Mouse (Mus musculus) kidney, postnatal 0 days (tissue): ENCODE data around the gene Fuz. TPM values are rescaled to one million over a fixed set of nuclear protein-coding genes. Genes with fewer than 3 reads are reported as not detected.

ENCODE experiments used
- ATAC-seq: fragments of 200-750 bp; cut with Nextera tagmentation; replicated peaks from 2 replicates; pipeline ENCODE4 v1.8.0; 2017; ENCODE audit warnings: low read depth, moderate number of reproducible peaks, moderate TSS enrichment, moderate library complexity; ENCODE audit not compliant: low FRiP score
- DNase-seq: peaks from one replicate; pipeline ENCODE4 v3.0.0-alpha.2; 2016; ENCODE audit warnings: low spot score
- H3K27ac ChIP-seq: fragments of 300-500 bp; sonication (generic); 2 replicates; pipeline ENCODE4 v1.5.1; 2014; ENCODE audit warnings: mild to moderate bottlenecking
- H3K27me3 ChIP-seq: fragments of 300-500 bp; sonication (generic); 2 replicates; pipeline ENCODE4 v1.6.1; 2014; ENCODE audit warnings: low read length, mixed read lengths; ENCODE audit not compliant: insufficient read depth
- H3K36me3 ChIP-seq: fragments of 300-500 bp; sonication (generic); 2 replicates; pipeline ENCODE4 v1.6.1; 2014; ENCODE audit warnings: low read length, mixed read lengths; ENCODE audit not compliant: insufficient read depth
- H3K4me1 ChIP-seq: fragments of 300-500 bp; sonication (generic); replicated peaks from 2 replicates; pipeline ENCODE4 v1.6.1; 2014; ENCODE audit warnings: antibody characterized with exemption, low read length, mixed read lengths; ENCODE audit not compliant: insufficient read depth
- H3K4me2 ChIP-seq: fragments of 300-500 bp; sonication (generic); 2 replicates; pipeline ENCODE4 v1.6.1; 2014; ENCODE audit warnings: mild to moderate bottlenecking, low read length, moderate library complexity, mixed read lengths
- H3K4me3 ChIP-seq: fragments of 300-500 bp; sonication (generic); replicated peaks from 2 replicates; pipeline ENCODE4 v1.5.1; 2014; ENCODE audit warnings: low read depth, low read length
- H3K9ac ChIP-seq: fragments of 300-500 bp; sonication (generic); 2 replicates; pipeline ENCODE4 v1.6.1; 2014; ENCODE audit warnings: low read depth, low read length
- H3K9me3 ChIP-seq: fragments of 300-500 bp; sonication (generic); replicated peaks from 2 replicates; pipeline ENCODE4 v1.6.1; 2016; ENCODE audit warnings: low read length, inconsistent platforms, mixed read lengths
- CTCF ChIP-seq: IDR thresholded peaks from 2 replicates; pipeline ENCODE4 v1.5.1; 2016; ENCODE audit warnings: antibody characterized with exemption, low read depth, mild to moderate bottlenecking, moderate library complexity
- WGBS: fragments of 180-500 bp; shearing (Covaris S2); extraction: QIAGEN DNeasy Blood & Tissue Kit; methylation state at CpG from one replicate; pipeline ENCODE4 v1.1.7; 2014; 5-methylcytosine and 5-hydroxymethylcytosine counted together
- polyA plus RNA-seq: library from polyadenylated mRNA; unstranded; fragments of >200 nt; fragmentation: Nextera tagmentation; extraction: Ambion mirVana; gene quantifications from 2 replicates; pipeline ENCODE4 v1.2.1, GENCODE M21; 2015

Fuz gene
- polyA plus RNA-seq, 1 experiment from 2014 or later = 21.1 TPM

GRCm38 (mm10) chr7:44850789-44851624 lies 44.9 kb upstream of the Fuz start:
- Histone ChIP-seq H3K27me3 (no peaks in the 10 kb centered on the region), H3K4me2 (peak overlapping the region; percentile 75), H3K9ac (peak overlapping the region; percentile 78), H3K36me3 (peaks cover 6% of the 10 kb centered on the region; the same call in 1 of the 2 replicates), H3K4me1 (peaks cover 28% of the 10 kb centered on the region), H3K4me3 (peak overlapping the region; percentile 73), H3K27ac (peak overlapping the region; percentile 97), H3K9me3 (no peaks in the 10 kb centered on the region)
- no peak for DNase-seq
- ATAC-seq = no peak
- TF ChIP-seq CTCF = no peak
- WGBS = 72% methylated on average over 8 of the region's 8 CpGs

- no peak overlapping the region for H3K4me2 ChIP-seq
- H3K4me3 ChIP-seq = no peak overlapping the region
- no peaks in the 10 kb centered on the region for H3K9me3 ChIP-seq
- no peak for TF ChIP-seq CTCF
- no peak overlapping the region for H3K9ac ChIP-seq
- H3K4me1 ChIP-seq = peaks cover 28% of the 10 kb centered on the region
- no peak overlapping the region for H3K27ac ChIP-seq
- WGBS = 89% methylated on average over 12 of the region's 12 CpGs
- ATAC-seq (no peak), DNase-seq (no peak)
- H3K36me3 ChIP-seq = 0 out of 2 replicates have a peak, but pooled peaks cover under 1% of the 10 kb centered on the region
- no peaks in the 10 kb centered on the region for H3K27me3 ChIP-seq
Measured at GRCm38 (mm10) chr7:44851625-44852234, 44.1 kb upstream of the Fuz start.

DNA sequence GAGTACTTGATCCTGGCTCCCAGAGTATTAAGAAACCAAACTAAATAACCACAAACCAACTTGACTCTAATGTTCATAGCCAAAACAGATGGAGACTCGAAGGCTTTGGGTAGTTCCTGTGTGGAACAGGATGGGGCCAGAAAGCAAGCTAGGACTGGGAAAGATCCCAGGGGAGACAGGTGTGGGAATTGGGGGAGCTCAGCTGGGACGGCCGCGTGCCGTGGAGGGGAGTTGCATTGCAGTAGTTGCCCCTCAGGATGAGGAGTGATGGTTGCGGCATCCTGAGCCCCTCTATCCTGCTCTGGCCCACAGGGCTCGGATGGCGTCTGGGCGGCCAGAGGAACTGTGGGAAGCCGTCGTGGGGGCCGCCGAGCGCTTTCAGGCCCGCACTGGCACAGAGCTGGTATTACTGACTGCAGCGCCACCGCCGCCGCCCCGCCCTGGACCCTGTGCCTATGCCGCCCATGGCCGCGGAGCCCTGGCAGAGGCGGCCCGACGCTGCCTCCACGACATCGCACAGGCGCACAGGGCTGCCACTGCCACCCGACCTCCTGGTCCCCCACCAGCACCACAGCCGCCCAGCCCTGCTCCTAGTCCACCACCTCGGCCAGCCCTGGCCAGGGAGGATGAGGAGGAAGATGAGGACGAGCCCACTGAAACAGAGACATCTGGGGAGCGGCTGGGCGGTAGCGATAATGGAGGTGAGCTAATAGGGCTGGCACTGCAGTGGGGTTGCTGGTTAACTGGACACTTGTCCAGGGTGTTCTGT lies 43.4 kb upstream of the Fuz start:
- DNase-seq = no peak
- H3K27me3 ChIP-seq = no peaks in the 10 kb centered on the region
- H3K9me3 ChIP-seq = no peaks in the 10 kb centered on the region
- H3K9ac ChIP-seq = no peak overlapping the region
- no peak overlapping the region for H3K4me2 ChIP-seq
- H3K36me3 ChIP-seq = no peaks in the 10 kb centered on the region
- no peak overlapping the region for H3K27ac ChIP-seq
- TF ChIP-seq CTCF = no peak
- WGBS = 91% methylated on average over 33 of the region's 36 CpGs
- ATAC-seq = no peak
- peaks cover 29% of the 10 kb centered on the region for H3K4me1 ChIP-seq
- no peak overlapping the region for H3K4me3 ChIP-seq

DNA sequence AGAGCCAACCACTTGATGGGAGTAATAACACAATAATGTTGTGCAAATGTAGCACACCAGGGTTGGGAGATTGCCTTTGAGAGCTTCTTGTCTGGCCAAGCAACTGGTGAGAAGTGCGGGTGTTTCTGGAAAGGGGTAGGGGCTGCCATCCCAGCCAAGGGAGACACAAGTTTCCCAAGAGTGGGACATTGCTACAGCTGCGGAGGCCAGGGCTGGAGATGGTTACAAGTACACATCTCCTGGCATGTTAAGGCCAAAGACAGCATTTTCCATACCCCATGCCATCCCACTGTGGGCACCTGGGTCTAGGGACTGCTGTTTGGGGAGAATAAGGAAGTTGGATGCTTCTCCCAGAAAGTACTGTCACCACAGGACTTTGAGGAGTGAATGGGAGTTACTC lies 42.8 kb upstream of the Fuz start:
- WGBS = 90% methylated on average over 2 of the region's 2 CpGs
- ATAC-seq (no peak), DNase-seq (no peak)
- Histone ChIP-seq H3K4me1 (peaks cover 35% of the 10 kb centered on the region), H3K9me3 (no peaks in the 10 kb centered on the region), H3K9ac (no peak overlapping the region), H3K4me2 (no peak overlapping the region), H3K4me3 (no peak overlapping the region), H3K27ac (no peak overlapping the region), H3K27me3 (no peaks in the 10 kb centered on the region), H3K36me3 (no peaks in the 10 kb centered on the region)
- TF ChIP-seq CTCF = no peak

DNA sequence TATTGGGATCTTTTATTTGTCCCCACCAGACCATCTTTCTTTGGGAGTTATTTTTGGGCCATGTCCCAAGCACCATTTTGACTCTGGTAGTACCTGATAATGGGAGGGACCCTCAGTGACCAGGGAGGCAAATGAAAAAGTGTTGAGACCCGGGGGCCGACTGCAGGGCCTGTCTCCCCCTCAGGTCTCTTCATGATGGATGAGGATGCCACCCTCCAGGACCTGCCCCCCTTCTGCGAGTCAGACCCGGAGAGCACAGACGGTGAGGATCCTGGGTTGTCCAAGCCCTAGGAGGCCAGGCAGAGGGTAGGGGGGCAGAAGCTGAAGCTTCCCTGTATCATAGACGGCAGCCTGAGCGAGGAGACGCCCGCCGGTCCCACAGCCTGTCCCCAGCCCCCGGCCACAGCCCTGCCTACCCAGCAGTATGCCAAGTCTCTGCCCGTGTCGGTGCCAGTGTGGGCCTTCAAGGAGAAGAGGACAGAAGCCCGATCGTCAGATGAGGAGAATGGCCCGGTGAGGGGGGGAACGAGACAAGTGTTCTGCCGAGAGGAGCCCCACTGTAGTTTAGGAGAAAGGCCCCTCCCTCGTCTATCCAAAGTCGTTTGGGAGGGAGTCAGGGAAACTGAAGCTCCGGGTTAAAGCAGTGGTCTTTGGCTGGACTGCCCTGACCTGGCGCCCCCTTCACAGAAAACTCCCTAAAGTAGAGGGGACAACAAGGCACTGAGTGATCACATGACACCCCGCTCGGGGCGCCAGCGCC lies 42.1 kb upstream of the Fuz start:
- H3K36me3 ChIP-seq = no peaks in the 10 kb centered on the region
- no peak for TF ChIP-seq CTCF
- no peak for DNase-seq
- peaks cover 35% of the 10 kb centered on the region for H3K4me1 ChIP-seq
- WGBS = 21% methylated on average over 26 of the region's 26 CpGs
- peak overlapping the region; percentile 96 for H3K27ac ChIP-seq
- peak overlapping the region; percentile 90 for H3K4me2 ChIP-seq
- no peak for ATAC-seq
- no peaks in the 10 kb centered on the region for H3K9me3 ChIP-seq
- H3K4me3 ChIP-seq = peak overlapping the region; percentile 47
- peak overlapping the region; percentile 54 for H3K9ac ChIP-seq
- H3K27me3 ChIP-seq = no peaks in the 10 kb centered on the region
